In genomic region chr7:51434865-51435264, GRCm38 (mm10) we compare ENCODE assay signal across 9 mouse cellular contexts.
A peak's percentile ranks its signal among the peaks of the same experiment; 100 is the strongest.
DNase-seq lines count a peak whose midpoint lies in the region; ATAC-seq and TF ChIP-seq lines count a peak whose summit lies in the region.
"Had no signal": no experiment of that assay in that cellular context is flagged by ENCODE, and none has a peak within 500 bp of the region (broad histone marks: within the 10 kb centered on the region; RNA-seq: fewer than 3 reads in every experiment).

No protein-coding gene starts in this region.

- no peak overlapping the region for H3K27ac ChIP-seq in lung, postnatal 0 days (ENCODE audit: low read length)
- no peak overlapping the region for H3K27ac ChIP-seq in midbrain, embryonic 15.5 days
- H3K27ac ChIP-seq: macrophage had no signal

- DNase-seq in gastrocnemius, adult 18-20 months (ENCODE audit: low spot score): peak; percentile 27
- DNase-seq in gastrocnemius, adult 8-10 months (ENCODE audit: low spot score in 2 of 2): no peak
- DNase-seq in lung, postnatal 0 days (ENCODE audit: low spot score): peak; percentile 42
- no peak for DNase-seq in lung, postnatal 4 days
- DNase-seq in cerebellum, adult 9-10 months: peak; percentile 48
- peak; percentile 3 to 4 for DNase-seq in heart, postnatal 36 days
- no peak for DNase-seq in ovary, postnatal 36 days (ENCODE audit: low spot score)

- no peaks in the 10 kb centered on the region for H3K27me3 ChIP-seq in lung, postnatal 0 days (replicated peaks; ENCODE audit: insufficient read depth, low read length)
- H3K27me3 ChIP-seq in midbrain, embryonic 15.5 days (replicated peaks): no peaks in the 10 kb centered on the region

- no peaks in the 10 kb centered on the region for H3K36me3 ChIP-seq in lung, postnatal 0 days (ENCODE audit: insufficient read depth, low read length)
- no peaks in the 10 kb centered on the region for H3K36me3 ChIP-seq in midbrain, embryonic 15.5 days (replicated peaks)

- no peak overlapping the region for H3K4me2 ChIP-seq in lung, postnatal 0 days (replicated peaks; ENCODE audit: low read depth, low read length)
- H3K4me2 ChIP-seq in midbrain, embryonic 15.5 days: no peak overlapping the region

- peak; percentile 66 for TF ChIP-seq CTCF in lung, postnatal 0 days (IDR thresholded peaks at IDR 0.05)

- H3K9me3 ChIP-seq in lung, postnatal 0 days (ENCODE audit: low read length): no peaks in the 10 kb centered on the region
- H3K9me3 ChIP-seq in midbrain, embryonic 15.5 days: no peaks in the 10 kb centered on the region

- no peak overlapping the region for H3K9ac ChIP-seq in lung, postnatal 0 days (replicated peaks; ENCODE audit: low read depth)
- no peak overlapping the region for H3K9ac ChIP-seq in midbrain, embryonic 15.5 days

- H3K4me3 ChIP-seq in lung, postnatal 0 days (ENCODE audit: low read depth, low read length): no peak overlapping the region
- H3K4me3 ChIP-seq in midbrain, embryonic 15.5 days: no peak overlapping the region

- no peaks in the 10 kb centered on the region for H3K4me1 ChIP-seq in lung, postnatal 0 days (ENCODE audit: insufficient read depth, low read depth, low read length)
- H3K4me1 ChIP-seq in midbrain, embryonic 15.5 days: no peaks in the 10 kb centered on the region

- no peak for ATAC-seq in lung, postnatal 0 days
- peak; percentile 66; the same call in 1 of the 2 replicates for ATAC-seq in midbrain, embryonic 15.5 days (replicated peaks)

- TF ChIP-seq EP300 in lung, postnatal 0 days (IDR thresholded peaks at IDR 0.05): no peak

- intact Hi-C loops in heart, postnatal 36 days (cut with DNase I): loop anchor here (2.0 kb wide), 1 partner anchor 1480 kb away; no protein-coding TSS in a partner anchor

Comparison
In these comparisons a context has a peak if more than half of its experiments do, and no peak if none do; other contexts are left out.
1. DNase-seq: peak in gastrocnemius, adult 18-20 months (single experiment), lung, postnatal 0 days (single experiment), cerebellum, adult 9-10 months (single experiment) and heart, postnatal 36 days (2 of 2); none in gastrocnemius, adult 8-10 months (0 of 2), lung, postnatal 4 days (0 of 2) and ovary, postnatal 36 days (single experiment).